Mouse (Mus musculus): ENCODE measurements around the gene 1700003E16Rik. TPM values are rescaled to one million over a fixed set of nuclear protein-coding genes. Genes with fewer than 3 reads are reported as not detected.

1700003E16Rik gene
- polyA plus RNA-seq, 1 experiment from 2014 or later = 0.77 TPM

GRCm38 (mm10) chr6:83142211-83142731, 13.9 kb upstream of the 1700003E16Rik start:
- peak overlapping the region; percentile 17; the same call in 1 of the 2 replicates for H3K4me3 ChIP-seq (ENCODE audit: low read depth, low read length)
- peak overlapping the region; percentile 50 for H3K4me2 ChIP-seq (replicated peaks; ENCODE audit: low read depth, low read length)
- H3K4me1 ChIP-seq (ENCODE audit: control insufficient read depth, insufficient read depth, low read length) = peaks cover 17% of the 10 kb centered on the region
- peak overlapping the region; percentile 46; the same call in 1 of the 2 replicates for H3K9ac ChIP-seq (replicated peaks; ENCODE audit: low read depth, low read length)
- no peaks in the 10 kb centered on the region for H3K27me3 ChIP-seq (ENCODE audit: control insufficient read depth, insufficient read depth, low read length)
- WGBS = 11% methylated on average over 41 of the region's 41 CpGs
- peaks cover 6% of the 10 kb centered on the region for H3K36me3 ChIP-seq (ENCODE audit: control insufficient read depth, insufficient read depth, low read length)
- H3K27ac ChIP-seq (ENCODE audit: low read length) = 0 out of 2 replicates have a peak overlapping the region, but pooled peaks have one; percentile 21
- ATAC-seq (ENCODE audit: insufficient number of reproducible peaks, insufficient read depth, low FRiP score, low read depth) = no peak
- no peaks in the 10 kb centered on the region for H3K9me3 ChIP-seq (ENCODE audit: control insufficient read depth, low read depth, low read length)

- H3K4me2 ChIP-seq (replicated peaks; ENCODE audit: low read depth, low read length) = no peak overlapping the region
- H3K9ac ChIP-seq (replicated peaks; ENCODE audit: low read depth, low read length) = no peak overlapping the region
- 40% methylated on average over 11 of the region's 11 CpGs for WGBS
- H3K4me3 ChIP-seq (ENCODE audit: low read depth, low read length) = no peak overlapping the region
- H3K36me3 ChIP-seq (ENCODE audit: control insufficient read depth, insufficient read depth, low read length) = peaks cover 12% of the 10 kb centered on the region
- ATAC-seq (ENCODE audit: insufficient number of reproducible peaks, insufficient read depth, low FRiP score, low read depth) = no peak
- H3K27me3 ChIP-seq (ENCODE audit: control insufficient read depth, insufficient read depth, low read length) = no peaks in the 10 kb centered on the region
- no peaks in the 10 kb centered on the region for H3K9me3 ChIP-seq (ENCODE audit: control insufficient read depth, low read depth, low read length)
- H3K27ac ChIP-seq (ENCODE audit: low read length) = 0 out of 2 replicates have a peak overlapping the region, but pooled peaks have one; percentile 21
- H3K4me1 ChIP-seq (ENCODE audit: control insufficient read depth, insufficient read depth, low read length) = peaks cover 17% of the 10 kb centered on the region
These were observed 13.3 kb upstream of the 1700003E16Rik start for GRCm38 (mm10) chr6:83142886-83143285.

GRCm38 (mm10) chr6:83145209-83145608, 11.0 kb upstream of the 1700003E16Rik start:
- Histone ChIP-seq H3K27ac (ENCODE audit: low read length) (no peak overlapping the region), H3K9ac (replicated peaks; ENCODE audit: low read depth, low read length) (no peak overlapping the region), H3K27me3 (ENCODE audit: control insufficient read depth, insufficient read depth, low read length) (no peaks in the 10 kb centered on the region), H3K4me1 (ENCODE audit: control insufficient read depth, insufficient read depth, low read length) (peaks cover 10% of the 10 kb centered on the region), H3K4me2 (replicated peaks; ENCODE audit: low read depth, low read length) (no peak overlapping the region), H3K36me3 (ENCODE audit: control insufficient read depth, insufficient read depth, low read length) (peaks cover 27% of the 10 kb centered on the region), H3K4me3 (ENCODE audit: low read depth, low read length) (no peak overlapping the region), H3K9me3 (ENCODE audit: control insufficient read depth, low read depth, low read length) (no peaks in the 10 kb centered on the region)
- 54% methylated on average over 2 of the region's 2 CpGs for WGBS
- no peak for ATAC-seq (ENCODE audit: insufficient number of reproducible peaks, insufficient read depth, low FRiP score, low read depth)

GRCm38 (mm10) chr6:83145805-83146204, 10.4 kb upstream of the 1700003E16Rik start:
- Histone ChIP-seq H3K27me3 (ENCODE audit: control insufficient read depth, insufficient read depth, low read length) (no peaks in the 10 kb centered on the region), H3K9me3 (ENCODE audit: control insufficient read depth, low read depth, low read length) (no peaks in the 10 kb centered on the region), H3K4me1 (ENCODE audit: control insufficient read depth, insufficient read depth, low read length) (peaks cover 10% of the 10 kb centered on the region), H3K4me2 (replicated peaks; ENCODE audit: low read depth, low read length) (no peak overlapping the region), H3K27ac (ENCODE audit: low read length) (no peak overlapping the region), H3K4me3 (ENCODE audit: low read depth, low read length) (no peak overlapping the region), H3K9ac (replicated peaks; ENCODE audit: low read depth, low read length) (no peak overlapping the region), H3K36me3 (ENCODE audit: control insufficient read depth, insufficient read depth, low read length) (peaks cover 27% of the 10 kb centered on the region)
- no peak for ATAC-seq (ENCODE audit: insufficient number of reproducible peaks, insufficient read depth, low FRiP score, low read depth)
- WGBS = 61% methylated on average over 9 of the region's 9 CpGs

GRCm38 (mm10) chr6:83147280-83147679, 8.9 kb upstream of the 1700003E16Rik start:
- no peak for ATAC-seq (ENCODE audit: insufficient number of reproducible peaks, insufficient read depth, low FRiP score, low read depth)
- Histone ChIP-seq H3K9me3 (ENCODE audit: control insufficient read depth, low read depth, low read length) (no peaks in the 10 kb centered on the region), H3K27me3 (ENCODE audit: control insufficient read depth, insufficient read depth, low read length) (no peaks in the 10 kb centered on the region), H3K4me3 (ENCODE audit: low read depth, low read length) (no peak overlapping the region), H3K27ac (ENCODE audit: low read length) (no peak overlapping the region), H3K4me2 (replicated peaks; ENCODE audit: low read depth, low read length) (no peak overlapping the region), H3K4me1 (ENCODE audit: control insufficient read depth, insufficient read depth, low read length) (peaks cover 6% of the 10 kb centered on the region), H3K36me3 (ENCODE audit: control insufficient read depth, insufficient read depth, low read length) (peaks cover 28% of the 10 kb centered on the region), H3K9ac (replicated peaks; ENCODE audit: low read depth, low read length) (no peak overlapping the region)
- 59% methylated on average over 7 of the region's 7 CpGs for WGBS

GRCm38 (mm10) chr6:83151721-83152120, 4.5 kb upstream of the 1700003E16Rik start:
- Histone ChIP-seq H3K27me3 (ENCODE audit: control insufficient read depth, insufficient read depth, low read length) (no peaks in the 10 kb centered on the region), H3K4me1 (ENCODE audit: control insufficient read depth, insufficient read depth, low read length) (no peaks in the 10 kb centered on the region), H3K36me3 (ENCODE audit: control insufficient read depth, insufficient read depth, low read length) (peaks cover 33% of the 10 kb centered on the region), H3K4me3 (ENCODE audit: low read depth, low read length) (no peak overlapping the region), H3K9ac (replicated peaks; ENCODE audit: low read depth, low read length) (no peak overlapping the region), H3K27ac (ENCODE audit: low read length) (no peak overlapping the region), H3K9me3 (ENCODE audit: control insufficient read depth, low read depth, low read length) (no peaks in the 10 kb centered on the region), H3K4me2 (replicated peaks; ENCODE audit: low read depth, low read length) (no peak overlapping the region)
- no peak for ATAC-seq (ENCODE audit: insufficient number of reproducible peaks, insufficient read depth, low FRiP score, low read depth)
- WGBS = 33% methylated on average over 8 of the region's 8 CpGs

- peaks cover 20% of the 10 kb centered on the region for H3K36me3 ChIP-seq (ENCODE audit: control insufficient read depth, insufficient read depth, low read length)
- WGBS = 89% methylated on average over 12 of the region's 12 CpGs
- ATAC-seq (ENCODE audit: insufficient number of reproducible peaks, insufficient read depth, low FRiP score, low read depth) = no peak
These were observed 3.2 kb upstream of the 1700003E16Rik start for GRCm38 (mm10) chr6:83153038-83153437.

GRCm38 (mm10) chr6:83153485-83153884, 2.7 kb upstream of the 1700003E16Rik start:
- H3K36me3 ChIP-seq (ENCODE audit: control insufficient read depth, insufficient read depth, low read length) = peaks cover 17% of the 10 kb centered on the region
- WGBS = 72% methylated on average over 5 of the region's 5 CpGs

More at GRCm38 (mm10) chr6:83153038-83153437, 3.2 kb upstream of the 1700003E16Rik start:
- H3K27ac ChIP-seq (ENCODE audit: low read length) = no peak overlapping the region
- no peak overlapping the region for H3K4me3 ChIP-seq (ENCODE audit: low read depth, low read length)
- H3K9ac ChIP-seq (replicated peaks; ENCODE audit: low read depth, low read length) = no peak overlapping the region
- no peaks in the 10 kb centered on the region for H3K9me3 ChIP-seq (ENCODE audit: control insufficient read depth, low read depth, low read length)
- no peaks in the 10 kb centered on the region for H3K4me1 ChIP-seq (ENCODE audit: control insufficient read depth, insufficient read depth, low read length)
- no peaks in the 10 kb centered on the region for H3K27me3 ChIP-seq (ENCODE audit: control insufficient read depth, insufficient read depth, low read length)
- no peak overlapping the region for H3K4me2 ChIP-seq (replicated peaks; ENCODE audit: low read depth, low read length)

More at GRCm38 (mm10) chr6:83153485-83153884, 2.7 kb upstream of the 1700003E16Rik start:
- Histone ChIP-seq H3K4me1 (ENCODE audit: control insufficient read depth, insufficient read depth, low read length) (no peaks in the 10 kb centered on the region), H3K4me2 (replicated peaks; ENCODE audit: low read depth, low read length) (no peak overlapping the region), H3K4me3 (ENCODE audit: low read depth, low read length) (no peak overlapping the region), H3K9me3 (ENCODE audit: control insufficient read depth, low read depth, low read length) (no peaks in the 10 kb centered on the region), H3K9ac (replicated peaks; ENCODE audit: low read depth, low read length) (no peak overlapping the region), H3K27me3 (ENCODE audit: control insufficient read depth, insufficient read depth, low read length) (no peaks in the 10 kb centered on the region), H3K27ac (ENCODE audit: low read length) (no peak overlapping the region)
- no peak for ATAC-seq (ENCODE audit: insufficient number of reproducible peaks, insufficient read depth, low FRiP score, low read depth)

Data from stomach, embryonic 14.5 days (tissue).